Comparison of ENCODE assay signal across 10 mouse cellular contexts in the genomic region with DNA sequence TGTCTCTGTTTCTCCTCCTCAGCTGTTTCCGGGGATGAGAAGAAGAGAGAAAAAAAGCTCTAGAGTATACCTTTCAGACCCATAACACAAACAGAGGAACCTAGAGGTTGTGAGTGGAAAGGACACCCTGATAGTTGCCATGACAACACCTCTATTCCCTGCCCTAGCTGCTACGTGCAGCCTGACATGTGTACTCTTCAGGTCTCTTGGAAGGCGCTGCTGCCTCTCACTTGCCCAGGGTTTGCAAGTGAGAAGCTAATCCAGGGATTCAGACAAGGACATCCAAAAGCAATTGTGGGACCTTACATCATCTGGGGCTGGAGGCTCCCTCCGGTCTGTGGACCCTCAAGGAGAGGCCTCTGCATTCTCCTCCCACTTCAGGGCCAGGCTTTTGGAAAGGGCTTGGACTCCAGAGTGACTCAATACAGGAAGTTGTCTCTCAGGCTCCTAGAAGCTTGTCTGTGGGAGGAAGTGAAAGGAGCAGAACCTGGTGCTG. TPM values are rescaled to one million over a fixed set of nuclear protein-coding genes. Genes with fewer than 3 reads are reported as not detected.
DNase-seq lines count a peak whose midpoint lies in the region; ATAC-seq and TF ChIP-seq lines count a peak whose summit lies in the region.
"Had no signal": no experiment of that assay in that cellular context is flagged by ENCODE, and none has a peak within 500 bp of the region (broad histone marks: within the 10 kb centered on the region; RNA-seq: fewer than 3 reads in every experiment).

No protein-coding gene starts in this region.

- no peak overlapping the region for H3K9ac ChIP-seq in forebrain, embryonic 15.5 days (replicated peaks)
- H3K9ac ChIP-seq: limb, embryonic 12.5 days had no signal

- TF ChIP-seq POLR2A in thymus, adult 2 months (IDR thresholded peaks at IDR 0.05; ENCODE audit: control insufficient read depth, extremely low read depth, insufficient read depth, low read length, poor library complexity), result no peak

- TF ChIP-seq CTCF in thymus, adult 2 months (IDR thresholded peaks at IDR 0.05; ENCODE audit: borderline replicate concordance, control insufficient read depth, extremely low read depth, insufficient read depth, low read length, poor library complexity), result no peak

- peaks cover 17% of the 10 kb centered on the region for H3K4me1 ChIP-seq in thymus, adult 2 months (replicated peaks; ENCODE audit: control insufficient read depth, insufficient read depth, low read length)
- no peaks in the 10 kb centered on the region for H3K4me1 ChIP-seq in forebrain, embryonic 15.5 days
- H3K4me1 ChIP-seq: limb, embryonic 12.5 days had no signal

- no peaks in the 10 kb centered on the region for H3K36me3 ChIP-seq in thymus, adult 2 months (ENCODE audit: control insufficient read depth, insufficient read depth, low read length)
- no peaks in the 10 kb centered on the region for H3K36me3 ChIP-seq in forebrain, embryonic 15.5 days
- H3K36me3 ChIP-seq: limb, embryonic 12.5 days had no signal

- ATAC-seq in forebrain, embryonic 15.5 days (replicated peaks), result no peak

- H3K27me3 ChIP-seq in thymus, adult 2 months (ENCODE audit: control insufficient read depth, insufficient read depth, low read length), result no peaks in the 10 kb centered on the region
- no peaks in the 10 kb centered on the region for H3K27me3 ChIP-seq in forebrain, embryonic 15.5 days
- H3K27me3 ChIP-seq: limb, embryonic 12.5 days had no signal

- peak; percentile 28 for DNase-seq in adrenal gland, adult 2 months
- DNase-seq in adrenal gland, postnatal 25 days, result no peak
- DNase-seq in thymus, adult 2 months, result no peak
- no peak for DNase-seq in thymus, adult 18-20 months
- DNase-seq in liver, result peak; percentile 36
- DNase-seq in thymus, postnatal 4 days, result peak; percentile 18
- no peak for DNase-seq in ovary, postnatal 10 days (ENCODE audit: low spot score)
- DNase-seq: right cerebral cortex, postnatal 4 days had no signal

- H3K9me3 ChIP-seq in forebrain, embryonic 15.5 days, result no peaks in the 10 kb centered on the region
- H3K9me3 ChIP-seq: limb, embryonic 12.5 days had no signal

- H3K27ac ChIP-seq in thymus, adult 2 months (ENCODE audit: control insufficient read depth, insufficient read depth, low read length), result peak overlapping the region; percentile 27; the same call in 1 of the 2 replicates
- no peak overlapping the region for H3K27ac ChIP-seq in forebrain, embryonic 15.5 days (replicated peaks)
- H3K27ac ChIP-seq: limb, embryonic 12.5 days had no signal

- no peak overlapping the region for H3K4me2 ChIP-seq in forebrain, embryonic 15.5 days (replicated peaks)
- H3K4me2 ChIP-seq: limb, embryonic 12.5 days had no signal

- H3K4me3 ChIP-seq in thymus, adult 2 months (ENCODE audit: control insufficient read depth, insufficient read depth, low read length), result no peak overlapping the region
- no peak overlapping the region for H3K4me3 ChIP-seq in forebrain, embryonic 15.5 days
- H3K4me3 ChIP-seq: limb, embryonic 12.5 days had no signal

- WGBS in thymus, adult 2 months, result 29% methylated on average over 4 of the region's 4 CpGs
- WGBS in forebrain, embryonic 15.5 days, result 66% methylated on average over 4 of the region's 4 CpGs

RNA-seq across cellular contexts. Expression of a gene that starts 47.6 kb away (rescaled TPM):
- total RNA-seq in adrenal gland, adult 2 months (2021), result 100 to 1,000 TPM in 1 of 2 experiments, 10 to 100 TPM in 1; 69.1 to 110 TPM
- polyA plus RNA-seq in adrenal gland, adult 2 months (2012; rRNA removed), result 13.3 and 16.8 TPM in 2 replicates
- 87.9 and 110 TPM in 2 replicates for total RNA-seq in adrenal gland, postnatal 25 days (2021)
- 6.7 TPM in 2 replicates for polyA plus RNA-seq in thymus, adult 2 months (2012; rRNA removed)
- polyA plus RNA-seq in forebrain, embryonic 15.5 days (2015; fragmentation: Nextera tagmentation; extraction: Ambion mirVana), result 5.3 and 7.4 TPM in 2 replicates

Comparison
In these comparisons a context has a peak if more than half of its experiments do, and no peak if none do; other contexts are left out.
1. DNase-seq: peak in adrenal gland, adult 2 months (single experiment), liver (single experiment) and thymus, postnatal 4 days (single experiment); none in adrenal gland, postnatal 25 days (single experiment), thymus, adult 2 months (single experiment), thymus, adult 18-20 months (0 of 2) and ovary, postnatal 10 days (single experiment).